Mouse (Mus musculus): ENCODE results near the gene Rap1gap2. TPM values are rescaled to one million over a fixed set of nuclear protein-coding genes. Genes with fewer than 3 reads are reported as not detected.

Gene Rap1gap2
- polyA plus RNA-seq (2012; rRNA removed) = 0.98 and 1.3 TPM in 2 replicates

DNA sequence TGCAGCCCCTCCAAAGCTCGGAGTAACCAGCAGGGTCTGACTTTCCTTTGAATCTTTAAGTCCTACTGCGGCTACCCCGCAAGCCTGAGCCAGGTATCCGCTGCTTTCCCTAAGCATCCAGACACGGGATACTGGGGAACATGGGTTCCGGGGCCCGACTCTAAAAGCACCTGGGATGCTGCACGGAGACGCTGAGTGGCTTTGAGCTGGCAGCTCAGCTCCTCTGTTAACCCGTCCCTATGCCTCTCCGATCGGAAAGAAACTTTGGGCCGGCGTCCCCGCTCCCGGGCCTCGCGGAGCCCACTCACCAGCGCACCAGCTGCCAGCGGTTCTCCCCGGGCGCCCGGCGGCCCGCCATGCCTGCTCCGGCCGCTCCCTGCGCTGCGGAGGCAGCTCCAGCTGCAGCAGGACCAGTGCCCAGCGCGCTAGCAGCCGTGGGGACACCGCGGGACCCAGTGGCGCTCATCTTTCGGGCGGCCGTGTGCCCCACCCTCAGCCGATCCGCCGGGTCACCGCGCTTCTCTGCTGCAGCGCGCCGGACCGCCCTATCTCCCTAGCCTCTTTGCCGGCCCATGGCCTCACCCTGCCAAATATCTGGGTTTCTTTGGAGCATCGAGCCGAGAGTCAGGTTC is at the start of gene Rap1gap2:
TSS of gene Rap1gap2 (minus strand) at position 371 of the 632 bp plus-strand sequence.

DNA sequence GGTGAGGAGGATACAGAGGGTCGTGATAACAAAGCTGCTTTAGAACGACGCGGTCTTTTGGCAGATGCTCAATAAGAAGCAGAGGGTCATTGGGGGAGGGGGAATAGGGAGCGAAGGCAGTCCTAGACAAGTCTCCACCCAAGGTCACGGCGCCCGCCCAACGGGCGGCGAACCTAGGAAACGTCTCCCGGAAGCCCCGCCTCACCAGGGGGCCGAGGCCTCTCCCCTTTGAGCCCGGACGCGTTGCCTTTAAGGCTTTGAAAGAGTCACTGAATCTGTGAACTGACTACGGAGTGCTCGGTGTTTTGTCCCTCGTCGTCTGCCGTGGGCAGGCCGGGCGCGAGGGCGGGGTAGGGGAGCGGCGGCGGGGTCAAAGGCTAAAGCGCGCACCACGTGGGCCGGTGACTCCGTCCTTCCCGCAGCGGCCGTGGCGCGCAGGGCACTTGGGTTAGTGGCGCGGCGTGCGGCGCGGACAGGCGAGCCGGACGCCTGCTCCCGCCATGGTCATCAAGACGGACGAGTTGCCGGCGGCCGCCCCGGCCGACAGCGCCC is 38.5 kb upstream of the Rap1gap2 start, which contains the start of gene Cluh:
TSS of gene Cluh (plus strand) at position 401 of the 552 bp plus-strand sequence.

DNA sequence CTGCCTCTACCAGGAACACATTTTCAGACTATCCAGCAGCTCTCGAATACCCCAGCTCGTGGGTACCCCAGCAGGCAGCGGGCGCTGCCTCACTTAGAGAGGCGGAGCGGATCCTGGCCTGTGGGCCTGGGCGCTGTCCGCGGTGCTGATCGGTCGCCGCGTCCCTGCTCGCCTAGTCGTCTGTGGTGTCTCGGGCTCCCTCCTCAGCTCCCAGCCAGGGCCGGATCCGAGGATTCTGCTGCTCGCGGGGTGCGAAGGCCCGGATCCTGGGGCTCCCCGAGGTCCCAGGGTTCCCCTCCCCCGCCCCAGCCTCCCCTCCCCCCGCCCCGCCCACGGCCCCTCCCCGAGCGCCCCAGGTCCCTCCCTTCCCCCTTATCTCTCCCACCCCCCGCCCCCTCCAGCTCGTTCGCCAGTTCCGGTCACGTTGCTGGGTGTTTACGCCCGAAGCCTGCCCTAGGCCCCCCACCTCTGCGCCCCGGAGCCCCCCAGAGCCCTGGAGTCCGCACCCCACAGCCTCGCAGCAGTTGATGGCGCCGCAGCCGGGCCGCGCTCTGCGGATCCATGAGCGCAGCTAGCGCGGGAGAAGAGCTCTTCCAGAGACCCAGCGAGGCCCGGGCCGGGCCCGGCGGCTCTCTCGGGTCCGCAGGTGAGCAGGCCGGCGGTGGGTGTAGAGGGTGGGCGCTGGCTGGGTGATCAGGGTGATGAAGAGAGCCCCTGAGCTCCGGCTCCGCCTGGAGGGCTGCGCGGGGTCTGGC is 8.7 kb upstream of the Rap1gap2 start, which contains the start of gene Ccdc92b:
TSS of gene Ccdc92b (plus strand) at position 405 of the 755 bp plus-strand sequence.

DNA sequence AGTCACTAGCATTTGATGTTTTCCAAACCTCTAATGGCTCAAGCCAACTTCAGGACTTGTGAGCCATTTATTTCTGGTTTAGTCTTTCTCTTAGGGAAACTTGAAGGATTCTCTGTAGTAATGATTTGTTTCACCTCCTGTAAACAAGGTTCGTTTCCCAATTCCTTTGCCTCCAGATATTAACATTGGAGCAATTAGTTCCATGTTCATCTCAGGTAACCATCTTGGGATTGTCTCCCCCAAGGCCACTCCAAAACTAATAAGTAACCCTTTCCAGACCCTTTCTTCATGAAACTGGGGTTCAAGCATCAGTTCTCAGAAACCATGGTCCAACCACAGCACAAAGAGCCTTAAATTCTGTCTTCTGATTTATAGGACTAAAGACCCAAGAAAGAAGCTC is 248.9 kb downstream of the Rap1gap2 start, which contains the start of gene Olfr412:
TSS of gene Olfr412 (plus strand) at position 301 of the 400 bp plus-strand sequence.

DNA sequence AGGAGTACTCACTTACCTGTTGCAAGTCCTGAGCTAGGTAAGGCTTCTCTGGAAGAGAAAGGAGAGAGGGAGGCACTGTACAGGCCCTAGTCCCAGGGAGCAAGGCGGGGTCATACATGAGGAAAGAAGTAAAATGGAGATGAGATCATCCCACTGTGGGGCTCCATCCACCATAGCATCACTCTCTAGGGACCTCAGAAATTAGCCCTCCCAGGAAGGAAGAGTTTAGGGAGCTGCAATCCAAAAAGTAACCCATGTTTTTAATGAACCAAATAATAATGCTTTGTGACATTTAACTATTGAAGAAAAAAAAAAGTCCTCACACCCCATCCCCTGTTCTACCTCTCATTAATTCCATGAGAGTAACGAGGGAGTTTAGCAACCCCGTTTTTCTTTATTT is 258.2 kb downstream of the Rap1gap2 start, which contains the start of gene Olfr411:
TSS of gene Olfr411 (minus strand) at position 101 of the 400 bp plus-strand sequence.

DNA sequence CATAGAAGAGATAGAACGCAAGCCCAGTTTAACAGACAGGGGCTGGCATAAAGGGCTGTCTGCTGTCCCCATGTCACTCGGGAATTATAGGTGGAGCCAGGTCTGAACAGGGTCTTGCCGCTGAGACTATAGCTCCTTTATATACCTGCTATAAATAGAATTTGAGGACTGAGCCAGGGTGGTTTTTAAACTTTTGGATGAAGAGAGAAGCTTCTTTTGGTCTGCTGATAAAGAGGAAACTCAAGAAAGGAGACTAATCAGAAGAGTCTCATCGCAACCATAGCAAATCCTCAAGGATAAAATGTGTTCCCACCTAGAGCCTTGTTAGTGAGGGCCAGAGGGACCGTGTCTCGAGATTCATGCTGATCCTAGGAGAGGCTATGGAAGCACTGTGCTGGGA is 272.8 kb downstream of the Rap1gap2 start, which contains the start of gene Olfr410:
TSS of gene Olfr410 (minus strand) at position 101 of the 400 bp plus-strand sequence.

Other genes starting within 250 kb of the Rap1gap2 start
- not detected in 2 replicates for gene Olfr412, start 248.8 kb downstream of the Rap1gap2 start, polyA plus RNA-seq (2012; rRNA removed)
- 10.0 and 12.7 TPM in 2 replicates for gene Ccdc92b, start 8.7 kb upstream of the Rap1gap2 start, polyA plus RNA-seq (2012; rRNA removed)
- 25.4 and 30.1 TPM in 2 replicates for gene Cluh, start 38.6 kb upstream of the Rap1gap2 start, polyA plus RNA-seq (2012; rRNA removed)
- 19.0 and 21.6 TPM in 2 replicates for gene Pafah1b1, start 113.8 kb upstream of the Rap1gap2 start, polyA plus RNA-seq (2012; rRNA removed)
- gene Mettl16, start 159.9 kb upstream of the Rap1gap2 start, polyA plus RNA-seq (2012; rRNA removed) = 9.9 and 10.3 TPM in 2 replicates
- 2.2 and 2.4 TPM in 2 replicates for gene Mnt, start 220.0 kb upstream of the Rap1gap2 start, polyA plus RNA-seq (2012; rRNA removed)